Mouse (Mus musculus) kidney, embryonic 14.5 days (tissue): ENCODE results near the gene Rexo1. TPM values are rescaled to one million over a fixed set of nuclear protein-coding genes. Genes with fewer than 3 reads are reported as not detected.
A peak's percentile ranks its signal among the peaks of the same experiment; 100 is the strongest.

ENCODE experiments used
- ATAC-seq: fragments of 200-750 bp; cut with Nextera tagmentation; 2 replicates; pipeline ENCODE4 v1.8.0; 2017; ENCODE audit warnings: moderate number of reproducible peaks, mild to moderate bottlenecking, moderate TSS enrichment, moderate library complexity; ENCODE audit not compliant: low FRiP score, low TSS enrichment
- H3K27ac ChIP-seq: fragments of 300-500 bp; sonication (generic); 2 replicates; pipeline ENCODE4 v1.5.1; 2014; ENCODE audit warnings: low read depth, mild to moderate bottlenecking, low read length, moderate library complexity, mixed read lengths
- H3K27me3 ChIP-seq: fragments of 300-500 bp; sonication (generic); 2 replicates; pipeline ENCODE4 v1.6.1; 2014; ENCODE audit warnings: mild to moderate bottlenecking, low read length; ENCODE audit not compliant: control insufficient read depth, insufficient read depth
- H3K36me3 ChIP-seq: fragments of 300-500 bp; sonication (generic); 2 replicates; pipeline ENCODE4 v1.6.1; 2014; ENCODE audit warnings: low read length, mixed read lengths; ENCODE audit not compliant: control insufficient read depth, insufficient read depth
- H3K4me1 ChIP-seq: fragments of 300-500 bp; sonication (generic); 2 replicates; pipeline ENCODE4 v1.6.1; 2014; ENCODE audit warnings: low read length, mixed read lengths; ENCODE audit not compliant: control insufficient read depth, insufficient read depth
- H3K4me2 ChIP-seq: fragments of 300-500 bp; sonication (generic); replicated peaks from 2 replicates; pipeline ENCODE4 v1.6.1; 2014; ENCODE audit warnings: low read depth, mild to moderate bottlenecking, low read length
- H3K4me3 ChIP-seq: fragments of 300-500 bp; sonication (generic); 2 replicates; pipeline ENCODE4 v1.5.1; 2014; ENCODE audit warnings: mild to moderate bottlenecking, low read length
- H3K9ac ChIP-seq: fragments of 300-500 bp; sonication (generic); 2 replicates; pipeline ENCODE4 v1.6.1; 2014; ENCODE audit warnings: low read depth, mild to moderate bottlenecking, low read length, moderate library complexity
- H3K9me3 ChIP-seq: fragments of 300-500 bp; sonication (generic); 2 replicates; pipeline ENCODE4 v1.6.1; 2016; ENCODE audit warnings: low read length; ENCODE audit not compliant: control insufficient read depth
- whole genome bisulfite sequencing: fragments of 180-500 bp; shearing (Covaris S2); extraction: QIAGEN DNeasy Blood & Tissue Kit; methylation state at CpG from one replicate; pipeline ENCODE4 v1.1.7; 2014; 5-methylcytosine and 5-hydroxymethylcytosine counted together
- polyA plus RNA-seq: library from polyadenylated mRNA; unstranded; fragments of >200 nt; fragmentation: Nextera tagmentation; extraction: Ambion mirVana; gene quantifications from 2 replicates; pipeline ENCODE4 v1.2.1, GENCODE M21; 2014

The Rexo1 gene
- polyA plus RNA-seq, 1 experiment from 2014 or later: 31.3 TPM

GRCm38 (mm10) chr10:80577195-80578130 lies 16.1 kb upstream of the Rexo1 start, which contains the start of gene Klf16:
Gene Klf16, minus strand, starts transcription at chr10:80577321.
- peak; percentile 80 for ATAC-seq
- Histone ChIP-seq H3K4me3 (peak within 1 kb of the TSS; percentile 87), H3K27ac (peak within 1 kb of the TSS; percentile 96), H3K9ac (peak within 1 kb of the TSS; percentile 89), H3K27me3 (no peaks in the 10 kb centered on the region), H3K9me3 (no peaks in the 10 kb centered on the region), H3K4me2 (peak within 1 kb of the TSS; percentile 72), H3K36me3 (0 out of 2 replicates have a peak, but pooled peaks cover 4% of the 10 kb centered on the region), H3K4me1 (peaks cover 34% of the 10 kb centered on the region)
- under 1% methylated on average over 76 of the region's 97 CpGs for WGBS

GRCm38 (mm10) chr10:80576351-80577194 lies 15.2 kb upstream of the Rexo1 start:
- H3K27ac ChIP-seq: peak overlapping the region; percentile 96
- H3K4me1 ChIP-seq: peaks cover 43% of the 10 kb centered on the region
- no peaks in the 10 kb centered on the region for H3K36me3 ChIP-seq
- no peaks in the 10 kb centered on the region for H3K27me3 ChIP-seq
- peak overlapping the region; percentile 72 for H3K4me2 ChIP-seq
- under 1% methylated on average over 88 of the region's 96 CpGs for WGBS
- peak overlapping the region; percentile 87 for H3K4me3 ChIP-seq
- H3K9me3 ChIP-seq: no peaks in the 10 kb centered on the region
- peak overlapping the region; percentile 89 for H3K9ac ChIP-seq
- peak; percentile 1; the same call in 1 of the 2 replicates for ATAC-seq

DNA sequence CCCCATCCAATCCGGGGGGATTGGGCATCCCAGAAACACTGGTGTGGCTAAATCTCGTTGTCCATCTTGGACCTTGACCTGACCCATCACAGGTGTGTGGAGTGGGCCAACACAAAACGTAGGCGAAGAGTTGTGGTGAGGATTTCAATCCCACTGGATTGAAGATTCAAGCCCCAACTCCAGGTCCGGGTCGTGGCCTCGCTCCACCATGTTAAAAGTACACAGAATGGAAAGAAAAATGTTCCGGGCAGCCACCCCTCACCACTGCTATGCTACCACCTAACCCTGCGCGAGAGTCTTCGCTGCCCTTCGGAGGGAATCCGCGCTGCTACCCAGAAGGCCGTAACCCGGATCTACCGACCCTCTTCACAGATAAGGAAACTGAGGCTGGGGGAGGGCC lies 14.6 kb upstream of the Rexo1 start:
- 11% methylated on average over 17 of the region's 17 CpGs for WGBS
- Histone ChIP-seq H3K4me3 (peak overlapping the region; percentile 87), H3K9ac (peak overlapping the region; percentile 89), H3K27me3 (no peaks in the 10 kb centered on the region), H3K4me1 (peaks cover 50% of the 10 kb centered on the region), H3K27ac (no peak overlapping the region), H3K4me2 (peak overlapping the region; percentile 72), H3K9me3 (no peaks in the 10 kb centered on the region), H3K36me3 (no peaks in the 10 kb centered on the region)
- ATAC-seq: no peak

DNA sequence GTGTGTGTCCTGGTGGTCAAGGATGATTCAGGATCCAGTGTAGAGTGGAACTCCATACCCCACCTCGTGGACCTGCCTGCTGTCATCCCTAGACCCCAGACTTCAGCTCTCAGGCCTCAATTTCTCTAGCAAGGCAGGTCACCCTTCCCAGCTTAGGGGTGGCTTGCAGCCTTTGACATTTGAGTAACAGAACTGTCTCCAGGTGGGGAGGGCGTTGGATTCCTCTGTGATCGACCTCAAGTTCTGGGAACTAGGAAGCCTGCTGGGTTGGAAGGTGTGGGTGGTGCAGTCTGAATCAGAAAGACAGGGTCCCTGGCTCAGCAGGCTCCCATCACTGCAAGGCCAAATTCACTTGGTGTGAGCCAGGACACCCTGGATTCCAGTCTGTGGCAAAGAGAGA lies 13.5 kb upstream of the Rexo1 start:
- WGBS: 70% methylated on average over 3 of the region's 3 CpGs
- Histone ChIP-seq H3K9ac (no peak overlapping the region), H3K36me3 (no peaks in the 10 kb centered on the region), H3K27me3 (no peaks in the 10 kb centered on the region), H3K4me1 (peaks cover 59% of the 10 kb centered on the region), H3K4me2 (no peak overlapping the region), H3K27ac (no peak overlapping the region), H3K9me3 (no peaks in the 10 kb centered on the region), H3K4me3 (peak overlapping the region; percentile 87; the same call in 1 of the 2 replicates)
- no peak for ATAC-seq

GRCm38 (mm10) chr10:80573944-80574343 lies 12.6 kb upstream of the Rexo1 start:
- no peaks in the 10 kb centered on the region for H3K27me3 ChIP-seq
- no peak for ATAC-seq
- no peaks in the 10 kb centered on the region; the same call in 1 of the 2 replicates for H3K36me3 ChIP-seq
- peaks cover 61% of the 10 kb centered on the region for H3K4me1 ChIP-seq
- H3K27ac ChIP-seq: no peak overlapping the region
- no peak overlapping the region for H3K4me3 ChIP-seq
- no peaks in the 10 kb centered on the region for H3K9me3 ChIP-seq
- H3K4me2 ChIP-seq: no peak overlapping the region
- WGBS: 52% methylated on average over 9 of the region's 9 CpGs
- peak overlapping the region; percentile 32; the same call in 1 of the 2 replicates for H3K9ac ChIP-seq

GRCm38 (mm10) chr10:80572477-80572876 lies 11.1 kb upstream of the Rexo1 start:
- Histone ChIP-seq H3K36me3 (peaks cover 12% of the 10 kb centered on the region; the same call in 1 of the 2 replicates), H3K4me3 (no peak overlapping the region), H3K27me3 (no peaks in the 10 kb centered on the region), H3K4me2 (no peak overlapping the region), H3K9ac (no peak overlapping the region), H3K4me1 (peaks cover 52% of the 10 kb centered on the region), H3K9me3 (no peaks in the 10 kb centered on the region), H3K27ac (no peak overlapping the region)
- 74% methylated on average over 2 of the region's 2 CpGs for WGBS
- ATAC-seq: no peak

- Histone ChIP-seq H3K27me3 (no peaks in the 10 kb centered on the region), H3K9me3 (no peaks in the 10 kb centered on the region), H3K4me3 (peak overlapping the region; percentile 21; the same call in 1 of the 2 replicates), H3K4me2 (peak overlapping the region; percentile 50), H3K27ac (peak overlapping the region; percentile 42; the same call in 1 of the 2 replicates), H3K9ac (peak overlapping the region; percentile 45), H3K36me3 (peaks cover 14% of the 10 kb centered on the region; the same call in 1 of the 2 replicates), H3K4me1 (peaks cover 58% of the 10 kb centered on the region)
- ATAC-seq: peak; percentile 14; the same call in 1 of the 2 replicates
- 19% methylated on average over 30 of the region's 30 CpGs for WGBS
Observed at GRCm38 (mm10) chr10:80570871-80571836, 9.8 kb upstream of the Rexo1 start.

DNA sequence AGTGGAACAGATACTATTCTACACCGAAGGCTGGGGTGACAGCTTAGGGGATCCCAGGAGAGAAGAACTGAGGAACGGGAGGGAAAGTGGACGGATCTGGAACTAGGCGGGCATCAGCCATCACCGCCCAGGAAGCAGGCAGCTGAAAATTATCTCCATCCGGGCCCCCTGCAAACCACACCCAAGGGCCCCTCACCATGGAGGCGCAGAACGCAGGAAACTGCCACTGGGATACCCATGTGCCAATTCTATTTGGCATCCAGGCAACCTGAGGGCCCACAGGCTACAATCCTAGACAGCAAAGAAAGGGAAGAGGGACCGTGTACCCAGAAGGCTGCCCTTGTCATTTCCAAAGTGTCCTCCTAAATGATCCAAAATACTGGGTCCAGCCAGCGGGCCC lies 9.1 kb upstream of the Rexo1 start:
- H3K27ac ChIP-seq: no peak overlapping the region
- H3K36me3 ChIP-seq: peaks cover 14% of the 10 kb centered on the region; the same call in 1 of the 2 replicates
- no peak overlapping the region; the same call in 1 of the 2 replicates for H3K4me2 ChIP-seq
- no peaks in the 10 kb centered on the region for H3K27me3 ChIP-seq
- no peak overlapping the region for H3K9ac ChIP-seq
- no peak overlapping the region for H3K4me3 ChIP-seq
- ATAC-seq: no peak
- no peaks in the 10 kb centered on the region for H3K9me3 ChIP-seq
- peaks cover 51% of the 10 kb centered on the region for H3K4me1 ChIP-seq
- 85% methylated on average over 10 of the region's 10 CpGs for WGBS
